Mouse (Mus musculus) kidney, postnatal 14 days (tissue): Measurements from ENCODE around the gene Dgkz.

Experiments used
- DNase-seq: peaks from one replicate; pipeline ENCODE4 v3.0.0; 2022; ENCODE audit warnings: mixed read lengths

Dgkz gene

GRCm38 (mm10) chr2:91934016-91934415 is 41.6 kb downstream of the Dgkz start:
- DNase-seq, result no peak

DNA sequence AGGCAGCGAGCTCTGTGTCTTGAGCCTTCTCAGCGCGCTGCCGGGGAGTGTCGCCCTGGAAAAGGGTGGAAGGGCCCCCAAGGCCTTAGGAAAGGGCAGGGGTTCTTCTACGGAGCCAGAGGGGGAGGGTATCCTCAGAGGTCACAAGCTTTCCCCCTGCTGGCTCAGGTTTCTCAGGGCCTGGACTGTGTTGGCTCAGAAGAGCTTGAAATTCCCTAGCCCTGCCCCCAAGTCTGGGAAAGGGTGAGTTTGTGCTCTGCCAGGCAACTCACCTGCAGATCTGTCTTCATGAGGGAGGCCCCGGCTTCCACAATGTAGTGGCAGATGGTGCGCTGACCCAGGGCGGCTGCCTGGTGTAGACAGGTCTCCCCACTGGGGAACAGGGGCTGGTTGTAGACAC is 42.2 kb downstream of the Dgkz start:
- no peak for DNase-seq

DNA sequence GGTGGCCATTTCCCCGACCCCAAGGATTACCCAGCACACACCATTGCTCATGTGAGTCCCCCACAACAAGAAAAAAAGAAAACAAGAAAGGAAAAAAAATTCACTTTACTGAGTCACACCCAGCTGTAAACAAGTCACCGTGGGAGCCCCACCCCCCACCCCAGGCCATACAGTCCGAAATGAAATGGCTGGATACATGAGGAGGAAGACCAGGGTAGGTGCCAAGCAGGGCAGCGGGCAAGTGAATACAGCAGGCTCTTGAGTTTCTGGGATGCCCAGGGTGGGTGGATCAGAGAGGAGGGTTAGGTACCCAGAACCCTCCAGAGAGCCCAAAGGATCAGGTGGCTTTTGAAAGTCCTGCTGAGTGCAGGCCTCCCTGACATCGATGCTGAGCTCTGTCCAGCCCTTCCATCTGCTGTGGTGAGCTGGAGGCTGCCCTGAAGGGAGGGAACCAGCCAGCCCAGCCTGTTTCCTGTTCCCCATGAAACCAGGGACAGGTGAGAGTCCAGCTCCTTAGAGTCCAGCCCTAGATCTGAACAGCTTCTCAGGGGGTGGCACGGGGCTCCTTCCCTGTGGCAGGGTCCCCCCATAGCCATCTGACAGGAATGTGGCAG is 42.8 kb downstream of the Dgkz start:
- DNase-seq, result no peak

GRCm38 (mm10) chr2:91932160-91932711 is 43.4 kb downstream of the Dgkz start, which contains the start of gene Mdk:
TSS of gene Mdk (minus strand) at chr2:91932297.
- no peak for DNase-seq

DNA sequence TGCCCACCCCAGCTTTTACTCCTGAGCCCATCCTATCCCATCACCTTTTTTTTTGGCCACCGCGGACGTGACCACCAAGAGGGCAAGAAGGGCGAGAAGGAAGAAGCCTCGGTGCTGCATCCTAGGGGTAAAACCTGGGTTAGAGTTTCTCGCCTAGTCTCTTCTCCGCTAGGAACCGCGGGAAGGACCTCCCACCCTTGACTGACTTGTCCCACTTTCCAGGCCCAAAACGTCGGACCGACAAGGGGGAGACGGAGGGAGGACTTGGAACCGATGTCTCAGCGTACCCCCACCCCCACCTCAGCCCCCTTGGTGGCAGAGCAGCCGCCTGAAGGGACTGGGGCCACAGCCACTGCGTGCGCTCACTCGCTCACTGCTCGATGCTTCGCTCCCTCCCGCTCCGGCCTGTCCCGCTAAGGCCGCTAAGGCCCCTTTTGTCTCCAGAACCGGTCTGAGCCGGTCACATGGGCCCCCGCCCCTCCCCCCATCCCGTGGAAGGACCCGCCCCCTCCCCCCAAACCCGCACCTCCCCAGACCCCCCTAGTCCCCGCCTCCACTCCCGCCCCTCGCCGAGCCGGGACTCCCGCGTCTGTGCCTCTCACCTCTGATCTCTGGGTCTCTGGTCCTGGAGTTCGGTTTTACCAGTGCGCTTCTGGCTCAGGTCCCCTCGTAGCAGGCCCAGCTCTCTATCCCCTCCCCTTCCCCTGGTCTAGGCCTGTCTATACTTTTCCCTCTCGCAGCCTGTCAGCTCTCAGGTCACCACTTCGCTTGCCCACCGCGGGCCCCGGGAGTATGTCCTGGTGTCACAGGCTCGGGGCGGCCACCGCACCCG is 44.1 kb downstream of the Dgkz start:
- DNase-seq, result peak; percentile 64

GRCm38 (mm10) chr2:91930761-91931291 is 44.8 kb downstream of the Dgkz start:
- DNase-seq, result peak; percentile 44

- peak; percentile 61 for DNase-seq
Observed at GRCm38 (mm10) chr2:91929936-91930335, 45.7 kb downstream of the Dgkz start.

- no peak for DNase-seq
Observed at GRCm38 (mm10) chr2:91929455-91929854, 46.2 kb downstream of the Dgkz start.

- DNase-seq, result no peak
Observed at GRCm38 (mm10) chr2:91928534-91929350, 46.9 kb downstream of the Dgkz start.

GRCm38 (mm10) chr2:91927826-91928533 is 47.7 kb downstream of the Dgkz start:
- peak; percentile 75 for DNase-seq

- no peak for DNase-seq
Observed at GRCm38 (mm10) chr2:91926949-91927348, 48.7 kb downstream of the Dgkz start, which contains the start of gene Chrm4. TSS of gene Chrm4 (plus strand) at chr2:91927249.

- no peak for DNase-seq
Observed at GRCm38 (mm10) chr2:91925442-91925841, 50.2 kb downstream of the Dgkz start.

- no peak for DNase-seq
Observed at GRCm38 (mm10) chr2:91924726-91925125, 50.9 kb downstream of the Dgkz start.

- DNase-seq, result peak; percentile 76
Observed at GRCm38 (mm10) chr2:91923415-91924337, 52.0 kb downstream of the Dgkz start.

GRCm38 (mm10) chr2:91922586-91923414 is 52.9 kb downstream of the Dgkz start:
- no peak for DNase-seq

- peak; percentile 73 for DNase-seq
Observed at GRCm38 (mm10) chr2:91921790-91922570, 53.7 kb downstream of the Dgkz start.

GRCm38 (mm10) chr2:91921181-91921789 is 54.4 kb downstream of the Dgkz start:
- DNase-seq, result peak; percentile 86

GRCm38 (mm10) chr2:91920130-91920529 is 55.5 kb downstream of the Dgkz start:
- no peak for DNase-seq

DNA sequence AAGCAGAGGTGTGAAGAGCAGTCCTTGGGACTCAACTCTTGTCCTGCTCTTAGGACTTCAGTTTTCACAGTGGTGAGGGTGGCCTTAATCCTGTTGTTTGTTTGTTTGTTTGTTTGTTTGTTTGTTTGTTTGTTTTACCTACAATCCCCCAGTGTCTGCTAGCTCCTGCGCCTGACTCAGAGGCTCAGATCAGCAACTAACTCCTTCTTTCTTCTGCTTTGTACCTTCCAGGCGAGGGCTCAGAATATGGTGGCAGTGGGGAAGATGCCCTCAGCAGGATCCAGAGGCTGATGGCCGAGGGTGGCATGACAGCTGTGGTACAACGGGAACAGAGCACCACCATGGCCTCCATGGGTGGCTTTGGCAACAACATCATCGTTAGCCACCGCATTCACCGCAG is 58.6 kb downstream of the Dgkz start:
- no peak for DNase-seq
